Mouse (Mus musculus): ENCODE measurements around the gene Corin. TPM values are rescaled to one million over a fixed set of nuclear protein-coding genes. Genes with fewer than 3 reads are reported as not detected.

Corin gene
- polyA plus RNA-seq, 1 experiment from 2014 or later, result 2.4 TPM

DNA sequence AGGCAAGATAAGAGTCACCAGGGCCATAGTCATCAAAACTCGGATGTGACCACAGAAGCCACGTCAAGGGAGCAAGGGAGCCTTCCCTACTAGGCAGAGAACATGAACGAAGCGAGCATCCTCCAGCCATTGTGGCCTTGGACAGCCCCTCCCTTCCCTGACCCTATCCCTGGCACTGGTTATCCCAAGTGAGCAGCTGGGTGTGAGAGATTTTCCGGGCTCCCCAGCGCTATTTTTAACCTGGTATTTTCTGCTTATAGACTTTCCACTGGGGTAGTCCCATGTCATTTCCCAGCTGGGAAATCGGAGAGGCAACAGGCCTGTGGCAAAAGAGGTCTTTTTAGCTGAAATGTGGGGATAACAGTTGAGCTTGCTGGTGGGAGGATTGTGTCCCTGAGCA is 10.4 kb downstream of the Corin start:
- ATAC-seq (ENCODE audit: low read depth), result no peak
- Histone ChIP-seq H3K4me3 (ENCODE audit: low read length) (no peak overlapping the region), H3K9me3 (ENCODE audit: control insufficient read depth, low read length) (no peaks in the 10 kb centered on the region), H3K4me2 (ENCODE audit: low read depth, low read length) (no peak overlapping the region), H3K27me3 (ENCODE audit: control insufficient read depth, insufficient read depth, low read depth, low read length) (no peaks in the 10 kb centered on the region), H3K9ac (ENCODE audit: low read length) (no peak overlapping the region), H3K27ac (ENCODE audit: low read length) (no peak overlapping the region), H3K36me3 (ENCODE audit: control insufficient read depth, insufficient read depth, low read length) (no peaks in the 10 kb centered on the region), H3K4me1 (replicated peaks; ENCODE audit: control insufficient read depth, insufficient read depth, low read length) (no peaks in the 10 kb centered on the region)
- WGBS, result 65% methylated on average over 7 of the region's 7 CpGs

DNA sequence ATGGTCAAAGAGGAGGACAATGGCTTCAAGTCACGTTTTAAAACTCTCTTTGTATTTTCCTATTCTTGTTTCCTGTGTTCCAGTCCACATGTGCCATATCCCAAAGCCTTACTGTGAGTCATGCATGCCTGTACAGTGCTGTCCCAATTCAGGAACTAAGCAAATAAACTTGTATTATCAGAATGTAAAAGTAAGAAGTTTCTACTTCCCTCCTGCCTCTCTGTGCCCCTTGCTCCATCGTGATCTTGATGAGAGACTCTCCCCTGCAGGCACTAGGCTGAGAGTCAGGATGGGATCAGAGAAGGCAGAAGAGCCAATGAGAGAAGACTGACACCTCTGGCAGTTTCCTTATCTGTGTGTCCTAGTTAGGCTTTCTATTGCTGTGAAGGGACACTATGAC is 13.0 kb downstream of the Corin start:
- Histone ChIP-seq H3K27ac (ENCODE audit: low read length) (no peak overlapping the region), H3K9ac (ENCODE audit: low read length) (no peak overlapping the region), H3K4me3 (ENCODE audit: low read length) (no peak overlapping the region), H3K4me1 (replicated peaks; ENCODE audit: control insufficient read depth, insufficient read depth, low read length) (no peaks in the 10 kb centered on the region), H3K9me3 (ENCODE audit: control insufficient read depth, low read length) (no peaks in the 10 kb centered on the region), H3K36me3 (ENCODE audit: control insufficient read depth, insufficient read depth, low read length) (no peaks in the 10 kb centered on the region), H3K27me3 (ENCODE audit: control insufficient read depth, insufficient read depth, low read depth, low read length) (no peaks in the 10 kb centered on the region), H3K4me2 (ENCODE audit: low read depth, low read length) (no peak overlapping the region)
- WGBS, result 32% methylated on average over 2 of the region's 2 CpGs
- no peak for ATAC-seq (ENCODE audit: low read depth)

DNA sequence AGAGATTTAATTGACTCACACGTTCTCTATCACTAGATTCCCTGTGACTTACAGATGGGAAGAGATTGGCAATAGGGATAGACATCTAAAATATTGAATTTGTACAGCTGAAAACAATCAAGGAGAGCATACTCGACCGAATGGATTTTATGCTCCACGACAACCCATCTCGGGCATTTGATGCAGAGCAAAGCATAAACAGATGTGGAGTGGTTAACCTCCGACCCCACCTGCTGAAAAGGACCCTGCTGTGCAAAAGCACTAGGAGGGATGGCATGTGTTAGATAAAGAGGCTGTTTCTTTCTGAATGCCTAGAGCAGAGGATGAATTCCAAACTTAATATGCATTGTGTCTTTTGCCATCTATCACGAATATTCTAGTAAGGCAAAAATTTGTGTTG is 23.8 kb downstream of the Corin start:
- ATAC-seq (ENCODE audit: low read depth), result no peak
- H3K9me3 ChIP-seq (ENCODE audit: control insufficient read depth, low read length), result no peaks in the 10 kb centered on the region
- 42% methylated on average over 7 of the region's 7 CpGs for WGBS
- no peak overlapping the region for H3K9ac ChIP-seq (ENCODE audit: low read length)
- H3K27me3 ChIP-seq (ENCODE audit: control insufficient read depth, insufficient read depth, low read depth, low read length), result no peaks in the 10 kb centered on the region
- no peaks in the 10 kb centered on the region for H3K4me1 ChIP-seq (replicated peaks; ENCODE audit: control insufficient read depth, insufficient read depth, low read length)
- no peak overlapping the region for H3K4me3 ChIP-seq (ENCODE audit: low read length)
- no peaks in the 10 kb centered on the region for H3K36me3 ChIP-seq (ENCODE audit: control insufficient read depth, insufficient read depth, low read length)
- H3K27ac ChIP-seq (ENCODE audit: low read length), result no peak overlapping the region
- no peak overlapping the region for H3K4me2 ChIP-seq (ENCODE audit: low read depth, low read length)

DNA sequence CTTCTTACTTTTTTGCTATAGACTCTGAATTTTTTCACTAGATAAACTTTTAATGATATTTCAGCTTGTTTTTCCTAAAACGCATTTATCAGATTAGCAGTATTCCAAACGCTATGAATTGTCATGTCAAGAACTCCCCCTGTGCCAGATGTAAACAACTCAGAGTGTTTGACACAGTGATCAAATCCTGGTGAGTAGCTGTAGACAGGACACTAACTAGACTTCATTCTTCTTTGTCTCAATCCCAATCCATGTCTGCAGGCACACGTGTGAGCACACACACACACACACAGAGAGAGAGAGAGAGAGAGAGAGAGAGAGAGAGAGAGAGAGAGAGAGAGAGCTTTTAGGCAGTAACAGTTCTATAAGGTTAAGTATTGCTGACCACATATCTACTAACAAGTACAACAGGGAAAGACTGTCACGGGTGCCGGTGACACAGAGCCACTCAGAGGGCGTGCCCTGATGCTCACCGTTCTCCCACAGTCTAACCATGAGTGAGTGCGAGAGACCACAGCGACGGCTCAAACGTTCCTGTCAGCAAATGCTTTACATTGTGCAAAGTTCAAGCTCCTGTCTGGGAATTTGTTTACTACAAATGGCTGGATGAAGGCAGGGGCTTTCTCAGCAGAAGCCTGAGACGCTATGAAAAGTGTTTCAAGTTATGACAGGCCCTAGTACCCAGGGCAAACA is 31.8 kb downstream of the Corin start:
- Histone ChIP-seq H3K27me3 (ENCODE audit: control insufficient read depth, insufficient read depth, low read depth, low read length) (no peaks in the 10 kb centered on the region), H3K9ac (ENCODE audit: low read length) (no peak overlapping the region), H3K9me3 (ENCODE audit: control insufficient read depth, low read length) (no peaks in the 10 kb centered on the region), H3K36me3 (ENCODE audit: control insufficient read depth, insufficient read depth, low read length) (no peaks in the 10 kb centered on the region), H3K27ac (ENCODE audit: low read length) (no peak overlapping the region), H3K4me1 (replicated peaks; ENCODE audit: control insufficient read depth, insufficient read depth, low read length) (no peaks in the 10 kb centered on the region; the same call in 1 of the 2 replicates), H3K4me2 (ENCODE audit: low read depth, low read length) (no peak overlapping the region), H3K4me3 (ENCODE audit: low read length) (no peak overlapping the region)
- ATAC-seq (ENCODE audit: low read depth), result peak; percentile 68
- 16% methylated on average over 12 of the region's 12 CpGs for WGBS

DNA sequence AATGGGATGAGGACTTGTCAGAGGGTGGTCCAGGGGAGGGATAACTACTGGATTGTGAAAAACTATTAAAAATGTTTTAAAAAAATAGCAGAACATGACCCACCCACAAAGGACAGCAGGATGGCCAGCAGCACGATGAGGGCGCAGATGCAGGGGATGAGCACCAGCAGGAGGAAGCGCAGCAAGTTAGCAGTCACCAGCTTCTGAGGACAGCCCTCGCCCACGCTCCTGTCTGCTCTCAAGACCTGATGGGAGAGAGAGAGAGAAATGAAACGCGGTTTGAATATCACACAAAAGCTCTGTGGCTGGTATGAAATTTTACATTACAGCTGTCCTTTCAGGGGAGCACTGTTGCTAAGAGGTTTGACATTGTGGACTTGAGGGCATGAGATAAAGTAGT is 32.5 kb downstream of the Corin start:
- Histone ChIP-seq H3K36me3 (ENCODE audit: control insufficient read depth, insufficient read depth, low read length) (no peaks in the 10 kb centered on the region), H3K4me1 (replicated peaks; ENCODE audit: control insufficient read depth, insufficient read depth, low read length) (no peaks in the 10 kb centered on the region; the same call in 1 of the 2 replicates), H3K4me2 (ENCODE audit: low read depth, low read length) (no peak overlapping the region), H3K27ac (ENCODE audit: low read length) (no peak overlapping the region), H3K4me3 (ENCODE audit: low read length) (no peak overlapping the region), H3K9me3 (ENCODE audit: control insufficient read depth, low read length) (no peaks in the 10 kb centered on the region), H3K9ac (ENCODE audit: low read length) (no peak overlapping the region), H3K27me3 (ENCODE audit: control insufficient read depth, insufficient read depth, low read depth, low read length) (no peaks in the 10 kb centered on the region)
- 46% methylated on average over 7 of the region's 7 CpGs for WGBS
- ATAC-seq (ENCODE audit: low read depth), result no peak

DNA sequence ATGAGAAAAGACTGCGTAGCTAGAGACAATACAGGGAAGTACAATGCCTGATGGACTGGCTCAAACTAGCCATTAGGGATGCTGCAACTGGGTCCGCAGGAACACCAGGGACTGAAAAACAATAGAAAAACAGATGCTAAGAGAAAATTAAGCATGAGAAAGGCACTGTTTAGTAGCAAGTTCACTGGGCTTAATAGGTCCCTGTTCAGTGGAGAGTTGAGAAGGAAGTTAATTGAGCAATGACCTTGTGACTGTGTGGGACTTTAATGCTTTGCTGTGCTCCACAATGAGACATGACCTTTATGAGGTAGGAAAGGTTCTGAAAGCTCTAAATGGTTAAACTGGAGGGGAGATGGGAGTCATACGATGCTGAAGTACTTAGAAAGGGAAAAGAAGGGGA is 39.3 kb downstream of the Corin start:
- Histone ChIP-seq H3K9me3 (ENCODE audit: control insufficient read depth, low read length) (no peaks in the 10 kb centered on the region), H3K36me3 (ENCODE audit: control insufficient read depth, insufficient read depth, low read length) (no peaks in the 10 kb centered on the region), H3K27me3 (ENCODE audit: control insufficient read depth, insufficient read depth, low read depth, low read length) (no peaks in the 10 kb centered on the region), H3K4me3 (ENCODE audit: low read length) (no peak overlapping the region), H3K4me1 (replicated peaks; ENCODE audit: control insufficient read depth, insufficient read depth, low read length) (no peaks in the 10 kb centered on the region), H3K9ac (ENCODE audit: low read length) (no peak overlapping the region), H3K4me2 (ENCODE audit: low read depth, low read length) (no peak overlapping the region), H3K27ac (ENCODE audit: low read length) (no peak overlapping the region)
- no peak for ATAC-seq (ENCODE audit: low read depth)
- 65% methylated on average over 3 of the region's 3 CpGs for WGBS

DNA sequence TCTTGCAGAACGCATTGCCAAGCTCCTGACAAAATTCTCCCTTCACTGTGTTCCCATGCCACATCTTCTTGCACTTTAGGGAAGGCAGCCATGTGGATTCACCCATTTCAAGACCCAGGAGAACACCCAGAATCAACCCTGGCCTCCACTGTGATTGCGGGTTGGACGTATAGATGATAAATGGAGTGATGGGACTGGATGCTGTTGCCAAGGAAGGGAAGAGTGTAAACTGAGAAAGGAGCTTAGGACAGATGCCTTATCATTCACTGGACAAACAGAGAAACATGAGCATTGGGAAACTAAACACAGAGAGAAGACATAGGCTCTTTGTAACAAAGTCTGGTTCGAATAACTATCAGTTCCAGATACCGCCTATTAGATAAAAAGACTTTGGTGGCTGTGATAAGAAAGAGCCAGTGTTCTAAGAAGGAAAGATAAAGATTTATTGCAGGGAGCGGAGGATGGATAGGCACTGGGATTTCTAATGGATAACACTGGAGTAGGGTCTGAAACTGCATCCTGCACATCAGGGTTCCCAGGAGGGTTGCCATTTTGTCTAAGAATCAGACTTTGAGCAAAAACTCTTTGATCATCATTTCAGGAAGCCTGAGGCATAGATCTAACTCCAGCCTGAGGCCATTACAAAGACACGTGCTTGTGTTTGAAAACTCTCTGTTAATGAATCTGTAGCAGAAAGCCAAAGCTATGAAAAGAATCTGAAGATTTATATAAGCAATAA is 44.7 kb downstream of the Corin start:
- Histone ChIP-seq H3K4me3 (ENCODE audit: low read length) (no peak overlapping the region), H3K36me3 (ENCODE audit: control insufficient read depth, insufficient read depth, low read length) (no peaks in the 10 kb centered on the region), H3K27ac (ENCODE audit: low read length) (no peak overlapping the region), H3K4me2 (ENCODE audit: low read depth, low read length) (no peak overlapping the region), H3K4me1 (replicated peaks; ENCODE audit: control insufficient read depth, insufficient read depth, low read length) (peaks cover 3% of the 10 kb centered on the region), H3K27me3 (ENCODE audit: control insufficient read depth, insufficient read depth, low read depth, low read length) (no peaks in the 10 kb centered on the region), H3K9me3 (ENCODE audit: control insufficient read depth, low read length) (no peaks in the 10 kb centered on the region), H3K9ac (ENCODE audit: low read length) (no peak overlapping the region)
- WGBS, result 35% methylated on average over 7 of the region's 7 CpGs
- peak; percentile 77 for ATAC-seq (ENCODE audit: low read depth)

DNA sequence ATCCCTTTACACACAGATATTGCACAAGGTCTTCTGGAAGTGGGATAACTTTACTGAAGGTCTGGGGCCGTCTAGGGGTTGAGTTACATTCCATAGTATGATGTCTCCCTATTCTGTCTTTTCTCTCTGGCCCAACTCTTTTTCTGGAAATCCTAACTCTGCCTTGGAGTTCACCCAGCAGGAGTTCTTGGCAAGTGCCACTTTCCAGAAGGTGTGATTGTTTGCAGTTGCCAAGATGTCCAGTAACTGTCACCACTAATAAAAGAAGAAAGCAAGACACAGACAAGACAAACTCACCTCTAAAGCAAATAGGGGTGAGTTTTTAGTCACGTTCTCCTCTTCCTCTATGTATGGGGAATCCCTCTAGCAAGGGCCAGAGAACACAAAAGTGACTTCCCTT is 50.6 kb downstream of the Corin start:
- no peaks in the 10 kb centered on the region for H3K27me3 ChIP-seq (ENCODE audit: control insufficient read depth, insufficient read depth, low read depth, low read length)
- ATAC-seq (ENCODE audit: low read depth), result no peak
- H3K36me3 ChIP-seq (ENCODE audit: control insufficient read depth, insufficient read depth, low read length), result no peaks in the 10 kb centered on the region
- H3K4me2 ChIP-seq (ENCODE audit: low read depth, low read length), result no peak overlapping the region
- H3K9me3 ChIP-seq (ENCODE audit: control insufficient read depth, low read length), result no peaks in the 10 kb centered on the region
- WGBS, result 32% methylated on average over 2 of the region's 2 CpGs
- no peak overlapping the region for H3K4me3 ChIP-seq (ENCODE audit: low read length)
- H3K27ac ChIP-seq (ENCODE audit: low read length), result no peak overlapping the region
- H3K9ac ChIP-seq (ENCODE audit: low read length), result no peak overlapping the region
- peaks cover 3% of the 10 kb centered on the region for H3K4me1 ChIP-seq (replicated peaks; ENCODE audit: control insufficient read depth, insufficient read depth, low read length)

DNA sequence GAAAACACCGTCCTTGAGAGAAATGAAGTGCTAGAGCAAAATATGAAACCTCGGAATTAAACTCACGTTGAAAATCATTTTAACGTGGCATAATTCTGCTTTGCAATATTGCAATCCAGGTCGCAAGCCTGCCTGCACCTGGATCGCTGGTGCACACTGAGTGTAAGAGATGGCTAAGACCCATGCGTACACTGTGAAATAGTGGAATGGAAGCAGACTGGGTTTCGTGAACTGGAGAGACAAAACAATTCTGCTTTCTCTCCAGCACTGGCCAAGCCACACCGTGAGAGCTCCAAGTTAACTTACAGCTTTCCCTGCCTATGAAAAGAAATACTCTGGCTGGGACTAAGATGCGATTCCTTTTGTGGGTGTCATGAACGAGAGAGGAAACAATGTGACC is 51.1 kb downstream of the Corin start:
- H3K36me3 ChIP-seq (ENCODE audit: control insufficient read depth, insufficient read depth, low read length), result no peaks in the 10 kb centered on the region
- no peak overlapping the region for H3K4me2 ChIP-seq (ENCODE audit: low read depth, low read length)
- ATAC-seq (ENCODE audit: low read depth), result no peak
- H3K27me3 ChIP-seq (ENCODE audit: control insufficient read depth, insufficient read depth, low read depth, low read length), result no peaks in the 10 kb centered on the region
- WGBS, result 82% methylated on average over 11 of the region's 11 CpGs
- no peaks in the 10 kb centered on the region for H3K9me3 ChIP-seq (ENCODE audit: control insufficient read depth, low read length)
- H3K9ac ChIP-seq (ENCODE audit: low read length), result no peak overlapping the region
- H3K4me3 ChIP-seq (ENCODE audit: low read length), result no peak overlapping the region
- peaks cover 3% of the 10 kb centered on the region; the same call in 1 of the 2 replicates for H3K4me1 ChIP-seq (replicated peaks; ENCODE audit: control insufficient read depth, insufficient read depth, low read length)
- H3K27ac ChIP-seq (ENCODE audit: low read length), result no peak overlapping the region
